Mouse (Mus musculus) layer of hippocampus, postnatal 25 days (tissue): ENCODE results near the gene Sigirr. TPM values are rescaled to one million over a fixed set of nuclear protein-coding genes. Genes with fewer than 3 reads are reported as not detected.

Source experiments
- DNase-seq, 2 experiments: peaks; one replicate each; pipeline ENCODE4 v3.0.0; 2022; ENCODE audit warnings: mixed read lengths in 2 of 2, low spot score in 1 of 2; ENCODE audit errors: extremely low spot score in 1 of 2
- total RNA-seq, 2 experiments: library from RNA; stranded (reverse); gene quantifications; 2 replicates each; pipeline ENCODE4 v1.2.3; 2021

Sigirr gene
- total RNA-seq, 2 experiments from 2014 or later = 1.9 to 3.2 TPM

DNA sequence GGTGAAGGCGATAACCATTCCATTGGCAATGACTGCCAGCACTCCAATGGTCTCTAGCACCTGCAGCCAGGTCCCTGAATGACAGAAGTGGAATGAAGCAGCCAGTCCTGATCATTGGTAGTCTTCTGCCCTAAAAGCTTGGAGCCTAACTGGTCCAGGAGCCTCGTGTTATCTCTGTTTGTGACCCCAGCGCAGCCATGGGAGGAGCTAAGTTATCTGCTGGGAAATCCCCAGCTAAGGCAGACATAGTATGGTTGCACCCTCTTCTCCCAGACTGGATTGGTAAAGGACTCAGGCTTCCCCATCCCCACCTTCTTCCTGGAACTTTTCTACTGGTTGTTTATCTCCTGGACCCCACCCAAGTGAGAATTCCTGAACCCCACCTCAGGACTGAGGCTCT, 2.8 kb upstream of the Sigirr start:
- DNase-seq = no peak

GRCm38 (mm10) chr7:141097177-141097576, 3.2 kb downstream of the Sigirr start:
- DNase-seq = no peak

GRCm38 (mm10) chr7:141096649-141097056, 3.7 kb downstream of the Sigirr start:
- no peak for DNase-seq

DNA sequence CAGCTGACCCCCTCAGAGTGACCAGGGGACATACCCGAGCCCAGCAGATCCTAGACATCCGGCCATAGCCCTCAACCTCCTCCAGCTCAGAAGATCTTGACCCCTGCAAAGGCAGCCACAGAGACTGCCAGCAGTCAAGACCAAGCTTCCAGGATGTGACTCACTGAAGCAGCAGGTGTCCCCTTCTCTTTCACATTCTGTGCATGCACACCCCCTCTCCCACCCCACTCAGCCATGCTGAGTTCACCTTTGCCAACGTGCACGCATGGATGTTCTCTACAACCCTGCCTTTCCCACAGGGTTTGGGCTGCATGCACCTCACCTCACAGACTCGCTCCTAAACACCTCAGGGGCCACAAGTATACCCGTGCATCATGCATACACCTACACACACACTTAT, 4.4 kb downstream of the Sigirr start:
- no peak for DNase-seq

DNA sequence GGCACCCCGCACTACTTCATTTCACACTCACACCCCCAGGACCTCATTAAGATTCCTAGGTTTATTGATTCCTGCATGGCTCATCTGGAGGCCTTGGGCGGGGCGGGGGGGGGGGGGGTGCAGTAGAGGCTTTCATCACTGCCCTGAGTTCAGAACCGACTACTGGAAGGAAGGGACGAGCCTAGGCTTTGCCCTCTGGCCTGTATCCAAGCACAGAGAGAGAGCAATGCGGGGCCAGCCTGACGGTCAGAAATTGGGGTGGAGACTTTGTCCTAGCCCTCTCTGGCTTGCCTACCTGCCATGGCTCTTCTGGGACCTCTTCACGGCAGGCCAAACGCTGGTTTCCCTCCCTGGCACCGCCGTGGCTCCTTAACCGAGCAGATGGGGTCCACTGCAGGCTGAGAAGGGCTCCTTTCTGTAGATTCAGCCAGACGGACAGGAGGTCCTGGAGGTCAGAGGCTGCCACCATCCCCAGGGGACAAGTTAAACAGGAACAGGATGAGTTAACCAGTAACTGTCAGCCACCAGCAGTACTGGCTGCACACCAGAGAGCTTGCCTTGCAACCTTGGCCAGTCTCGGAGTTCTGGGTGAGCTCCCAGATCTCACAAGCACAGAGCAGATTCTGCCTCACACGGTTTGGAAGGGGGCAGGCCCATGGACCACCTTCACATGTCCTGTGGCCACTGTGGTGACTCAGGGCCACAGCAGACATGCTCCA, 5.7 kb downstream of the Sigirr start:
- DNase-seq = no peak

DNA sequence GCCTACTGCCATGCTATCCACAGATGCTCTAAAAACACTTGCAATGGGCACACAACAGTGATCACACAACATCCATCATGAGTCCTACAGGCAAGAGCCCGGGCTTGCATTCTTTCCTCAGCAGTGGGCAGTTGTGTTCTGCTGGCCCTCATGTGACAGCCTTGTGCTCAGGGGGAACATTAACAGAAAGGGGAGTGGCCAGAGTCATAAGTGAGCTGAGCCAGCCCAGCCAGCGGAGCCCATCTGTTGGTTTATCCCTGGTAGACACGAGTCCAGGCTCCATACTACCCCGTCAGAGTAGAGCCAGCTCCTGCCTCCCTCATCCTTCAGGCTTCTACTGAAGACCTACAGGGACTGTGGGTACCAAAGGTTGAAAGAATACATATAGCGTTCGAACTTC, 6.4 kb downstream of the Sigirr start:
- DNase-seq = no peak

DNA sequence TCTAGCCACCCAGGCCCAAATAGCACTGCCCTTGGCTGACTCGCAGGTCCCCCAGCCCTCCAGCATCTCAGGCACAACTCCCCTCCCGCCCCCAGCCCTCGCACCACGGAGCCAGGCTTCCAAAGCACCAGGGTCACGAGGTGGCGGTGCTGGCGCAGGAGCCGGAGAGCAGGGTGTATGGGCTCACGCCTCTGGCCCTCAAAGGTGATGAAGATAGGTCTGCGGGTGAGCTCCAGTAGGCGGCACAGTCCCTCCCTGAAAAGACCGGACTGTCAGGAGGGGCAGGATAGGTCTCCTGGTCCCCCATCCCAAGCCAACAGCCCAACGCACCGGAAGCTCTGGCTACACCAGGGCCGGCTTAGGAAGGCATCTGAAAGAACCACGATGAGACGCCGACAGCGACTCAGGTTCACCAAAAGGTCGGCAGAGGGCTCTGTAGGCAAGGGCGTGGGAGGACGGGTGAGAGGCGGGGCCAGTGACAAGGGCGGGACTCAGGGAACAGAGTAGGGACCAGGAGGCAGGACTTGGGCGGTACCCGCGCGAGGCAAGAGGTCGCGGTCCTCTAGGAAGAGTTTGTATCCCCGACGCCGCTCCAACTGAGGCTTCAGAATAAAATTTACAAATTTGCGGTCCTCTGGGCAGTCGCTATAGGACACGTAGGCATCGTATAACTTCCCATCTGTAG, 8.2 kb downstream of the Sigirr start:
- peak in 1 of 2 experiments; percentile 20 for DNase-seq

DNA sequence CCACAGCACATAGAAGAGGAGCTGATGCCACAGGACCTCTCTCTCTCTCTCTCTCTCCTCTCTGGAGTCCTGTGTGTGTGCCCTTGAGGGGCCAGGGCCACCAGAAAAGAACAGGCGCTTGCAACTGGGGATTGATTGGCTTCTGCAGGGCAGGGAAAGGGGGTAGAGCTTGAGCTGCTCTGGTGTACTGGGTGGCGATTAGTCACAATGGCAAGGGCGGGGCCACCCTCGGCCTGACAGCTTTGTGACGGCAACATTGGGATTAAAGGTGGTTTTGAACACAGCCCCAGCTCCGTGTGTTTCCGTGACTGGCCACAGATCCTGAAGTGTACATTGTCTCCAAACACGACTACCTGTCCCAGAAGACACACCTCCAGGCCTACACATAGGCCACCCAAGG, 10.1 kb downstream of the Sigirr start:
- DNase-seq = no peak

- no peak for DNase-seq
Observed at GRCm38 (mm10) chr7:141088473-141088872, 11.9 kb downstream of the Sigirr start.

DNA sequence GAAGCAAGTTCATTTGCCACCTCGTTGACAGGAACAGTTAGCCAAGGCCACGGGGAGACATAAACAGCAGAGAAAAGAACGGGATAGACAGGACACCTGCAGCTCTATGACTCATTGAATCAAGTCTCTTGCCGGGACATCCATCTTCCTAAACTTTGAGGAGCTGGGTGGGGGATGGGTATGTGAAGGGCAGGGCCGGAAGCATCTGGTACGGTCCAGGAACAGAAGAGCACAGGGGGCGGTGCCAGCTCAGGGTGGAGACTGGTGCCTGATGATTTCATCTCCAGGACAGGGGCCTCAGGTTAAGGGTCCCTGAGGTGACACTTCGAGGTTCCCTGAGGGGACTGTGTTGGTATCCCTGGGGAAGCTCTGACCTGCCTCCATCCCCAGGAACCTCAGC, 12.5 kb downstream of the Sigirr start:
- DNase-seq = no peak

- DNase-seq = no peak
Observed at GRCm38 (mm10) chr7:141079481-141080449, 20.6 kb downstream of the Sigirr start.

GRCm38 (mm10) chr7:141078876-141079275, 21.5 kb downstream of the Sigirr start:
- no peak for DNase-seq

GRCm38 (mm10) chr7:141077841-141078240, 22.5 kb downstream of the Sigirr start, which contains the start of gene Pkp3:
Gene Pkp3, plus strand, starts transcription at chr7:141078218.
- DNase-seq = no peak

DNA sequence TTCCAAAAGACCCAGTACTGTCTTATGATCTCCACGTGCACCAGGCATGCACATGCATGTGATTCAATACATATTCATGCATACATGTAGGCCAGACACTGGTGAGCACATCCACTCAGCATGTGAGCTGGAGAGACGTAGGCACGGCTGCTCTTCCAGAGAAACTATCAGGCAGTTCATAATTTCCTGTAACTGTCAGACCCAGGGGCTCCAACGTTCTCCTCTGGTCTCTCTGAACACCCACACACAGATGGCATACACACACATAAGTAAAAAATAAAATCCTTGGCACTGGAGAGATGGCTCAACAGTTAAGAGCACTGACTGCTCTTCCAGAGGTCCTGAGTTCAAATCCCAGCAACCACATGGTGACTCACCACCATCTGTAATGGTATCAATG, 26.6 kb downstream of the Sigirr start:
- no peak for DNase-seq

- DNase-seq = peak in 1 of 2 experiments; percentile 55
Observed at GRCm38 (mm10) chr7:141072017-141072745, 28.2 kb downstream of the Sigirr start.

- peak; percentile 69 to 83 for DNase-seq
Observed at GRCm38 (mm10) chr7:141070058-141070862, 30.1 kb downstream of the Sigirr start.

- no peak for DNase-seq
Observed at GRCm38 (mm10) chr7:141068351-141068750, 32.0 kb downstream of the Sigirr start.

- DNase-seq = no peak
Observed at GRCm38 (mm10) chr7:141064576-141064975, 35.8 kb downstream of the Sigirr start.

GRCm38 (mm10) chr7:141064175-141064574, 36.2 kb downstream of the Sigirr start:
- DNase-seq = no peak
